ENCODE assay signal across 19 mouse cellular contexts in genomic region chr14:21286274-21286673, GRCm38 (mm10).
DNase-seq lines count a peak whose midpoint lies in the region; ATAC-seq and TF ChIP-seq lines count a peak whose summit lies in the region.
"Had no signal": no experiment of that assay in that cellular context is flagged by ENCODE, and none has a peak within 500 bp of the region (broad histone marks: within the 10 kb centered on the region; RNA-seq: fewer than 3 reads in every experiment).

No protein-coding gene starts in this region.

- no peaks in the 10 kb centered on the region for H3K9me3 ChIP-seq in lung, embryonic 14.5 days (ENCODE audit: low read depth, low read length)
- no peaks in the 10 kb centered on the region for H3K9me3 ChIP-seq in embryonic facial prominence, embryonic 15.5 days (replicated peaks)
- H3K9me3 ChIP-seq in limb, embryonic 12.5 days, result no peaks in the 10 kb centered on the region
- H3K9me3 ChIP-seq: midbrain, embryonic 12.5 days; stomach, embryonic 15.5 days had no signal

- H3K27me3 ChIP-seq in lung, embryonic 14.5 days (ENCODE audit: insufficient read depth, low read length), result no peaks in the 10 kb centered on the region
- H3K27me3 ChIP-seq in embryonic facial prominence, embryonic 15.5 days, result no peaks in the 10 kb centered on the region
- H3K27me3 ChIP-seq in limb, embryonic 12.5 days, result no peaks in the 10 kb centered on the region
- H3K27me3 ChIP-seq: midbrain, embryonic 12.5 days; stomach, embryonic 15.5 days had no signal

- H3K4me3 ChIP-seq in lung, embryonic 14.5 days (ENCODE audit: low read depth, low read length), result no peak overlapping the region
- H3K4me3 ChIP-seq in lung, adult 2 months (replicated peaks; ENCODE audit: extremely low read depth, low read depth, low read length), result no peak overlapping the region
- no peak overlapping the region for H3K4me3 ChIP-seq in embryonic facial prominence, embryonic 15.5 days (replicated peaks)
- no peak overlapping the region for H3K4me3 ChIP-seq in limb, embryonic 12.5 days (replicated peaks)
- H3K4me3 ChIP-seq: heart, adult 2 months; midbrain, embryonic 12.5 days; myocyte; stomach, embryonic 15.5 days had no signal

- H3K27ac ChIP-seq in lung, embryonic 14.5 days (ENCODE audit: low read depth), result no peak overlapping the region
- 0 out of 2 replicates have a peak overlapping the region, but pooled peaks have one; percentile 7 for H3K27ac ChIP-seq in embryonic facial prominence, embryonic 15.5 days (replicated peaks)
- H3K27ac ChIP-seq in limb, embryonic 12.5 days, result peak overlapping the region; percentile 76
- H3K27ac ChIP-seq: heart, adult 2 months; midbrain, embryonic 12.5 days; stomach, embryonic 15.5 days had no signal

- no peak for TF ChIP-seq POLR2A in lung, adult 2 months (IDR thresholded peaks at IDR 0.05; ENCODE audit: borderline replicate concordance, extremely low read depth, low read depth, low read length)

- ATAC-seq in lung, embryonic 14.5 days (ENCODE audit: insufficient read depth), result no peak
- ATAC-seq in embryonic facial prominence, embryonic 15.5 days (ENCODE audit: insufficient number of reproducible peaks, low FRiP score, low TSS enrichment, low read depth), result no peak
- no peak for ATAC-seq in limb, embryonic 12.5 days (ENCODE audit: insufficient number of reproducible peaks, insufficient read depth, low FRiP score, low TSS enrichment, low read depth)

- no peak overlapping the region for H3K4me2 ChIP-seq in lung, embryonic 14.5 days
- H3K4me2 ChIP-seq in embryonic facial prominence, embryonic 15.5 days (replicated peaks), result no peak overlapping the region
- H3K4me2 ChIP-seq in limb, embryonic 12.5 days, result no peak overlapping the region
- H3K4me2 ChIP-seq: midbrain, embryonic 12.5 days; stomach, embryonic 15.5 days had no signal

- H3K9ac ChIP-seq in lung, embryonic 14.5 days, result no peak overlapping the region
- H3K9ac ChIP-seq in embryonic facial prominence, embryonic 15.5 days, result no peak overlapping the region
- no peak overlapping the region for H3K9ac ChIP-seq in limb, embryonic 12.5 days (replicated peaks)
- H3K9ac ChIP-seq: midbrain, embryonic 12.5 days; stomach, embryonic 15.5 days had no signal

- TF ChIP-seq CTCF in lung, embryonic 14.5 days (IDR thresholded peaks at IDR 0.05; ENCODE audit: low read depth), result no peak
- TF ChIP-seq CTCF in lung, adult 2 months (IDR thresholded peaks at IDR 0.05; ENCODE audit: insufficient read depth, low read length), result no peak

- WGBS in lung, embryonic 14.5 days, result 60% methylated on average over 7 of the region's 7 CpGs
- WGBS in lung, adult 2 months, result 69% methylated on average over 7 of the region's 7 CpGs
- 57% methylated on average over 7 of the region's 7 CpGs for WGBS in embryonic facial prominence, embryonic 15.5 days
- 63% methylated on average over 7 of the region's 7 CpGs for WGBS in limb, embryonic 12.5 days

- intact Hi-C loops in left cerebral cortex, postnatal 10 days (cut with DNase I), result no loop called here

- H3K36me3 ChIP-seq in lung, embryonic 14.5 days (ENCODE audit: insufficient read depth), result no peaks in the 10 kb centered on the region
- H3K36me3 ChIP-seq in embryonic facial prominence, embryonic 15.5 days, result no peaks in the 10 kb centered on the region
- no peaks in the 10 kb centered on the region for H3K36me3 ChIP-seq in limb, embryonic 12.5 days
- H3K36me3 ChIP-seq: midbrain, embryonic 12.5 days; stomach, embryonic 15.5 days had no signal

- no peaks in the 10 kb centered on the region; the same call in 1 of the 2 replicates for H3K4me1 ChIP-seq in lung, embryonic 14.5 days (ENCODE audit: insufficient read depth)
- H3K4me1 ChIP-seq in lung, adult 2 months (ENCODE audit: control insufficient read depth, insufficient read depth, low read length), result no peaks in the 10 kb centered on the region; the same call in 1 of the 2 replicates
- peaks cover 17% of the 10 kb centered on the region for H3K4me1 ChIP-seq in embryonic facial prominence, embryonic 15.5 days
- H3K4me1 ChIP-seq in limb, embryonic 12.5 days (replicated peaks), result peaks cover 50% of the 10 kb centered on the region
- H3K4me1 ChIP-seq: stomach, embryonic 15.5 days had no signal

- peak; percentile 45 for DNase-seq in heart, adult 11 months
- no peak for DNase-seq in heart, adult 18-20 months
- DNase-seq in lung, embryonic 14.5 days, result peak; percentile 75
- no peak for DNase-seq in lung, adult 2 months
- DNase-seq in left cerebral cortex, postnatal 10 days (ENCODE audit: extremely low spot score in 1 of 2, low spot score in 2 of 2), result no peak
- DNase-seq: adrenal gland, postnatal 36 days; cerebellum, adult 18-20 months; cerebellum, postnatal 25 days; embryo, embryonic 11 days; heart, adult 2 months; liver; right cerebral cortex, postnatal 25 days; thymus, adult 18-20 months; thymus, postnatal 4 days had no signal

Comparison
In these comparisons a context has a peak if more than half of its experiments do, and no peak if none do; other contexts are left out.
1. DNase-seq: peak in heart, adult 11 months (single experiment) and lung, embryonic 14.5 days (single experiment); none in heart, adult 18-20 months (0 of 2), lung, adult 2 months (single experiment) and left cerebral cortex, postnatal 10 days (0 of 2).